11 mouse cellular contexts compared by ENCODE assay signal in genomic region chr8:113844801-113845301, GRCm38 (mm10). TPM values are rescaled to one million over a fixed set of nuclear protein-coding genes. Genes with fewer than 3 reads are reported as not detected.
DNase-seq lines count a peak whose midpoint lies in the region; ATAC-seq and TF ChIP-seq lines count a peak whose summit lies in the region.
"Had no signal": no experiment of that assay in that cellular context is flagged by ENCODE, and none has a peak within 500 bp of the region (broad histone marks: within the 10 kb centered on the region; RNA-seq: fewer than 3 reads in every experiment).

No protein-coding gene starts in this region.

- H3K4me3 ChIP-seq in liver, embryonic 11.5 days (ENCODE audit: low read depth, low read length): no peak overlapping the region
- no peak overlapping the region for H3K4me3 ChIP-seq in liver, embryonic 12.5 days
- 0 out of 2 replicates have a peak overlapping the region, but pooled peaks have one; percentile 4 for H3K4me3 ChIP-seq in embryonic facial prominence, embryonic 15.5 days (replicated peaks)
- H3K4me3 ChIP-seq in midbrain, postnatal 0 days (ENCODE audit: low read depth, low read length): peak overlapping the region; percentile 7; the same call in 1 of the 2 replicates

- no peak for ATAC-seq in liver, embryonic 11.5 days (replicated peaks; ENCODE audit: low FRiP score)
- ATAC-seq in liver, embryonic 12.5 days: no peak
- no peak for ATAC-seq in embryonic facial prominence, embryonic 15.5 days (ENCODE audit: insufficient number of reproducible peaks, low FRiP score, low TSS enrichment, low read depth)
- ATAC-seq in midbrain, postnatal 0 days (ENCODE audit: low FRiP score): no peak

- H3K36me3 ChIP-seq in liver, embryonic 11.5 days (ENCODE audit: control insufficient read depth, insufficient read depth, low read length): no peaks in the 10 kb centered on the region
- H3K36me3 ChIP-seq in liver, embryonic 12.5 days: no peaks in the 10 kb centered on the region
- no peaks in the 10 kb centered on the region for H3K36me3 ChIP-seq in embryonic facial prominence, embryonic 15.5 days
- no peaks in the 10 kb centered on the region for H3K36me3 ChIP-seq in midbrain, postnatal 0 days (ENCODE audit: insufficient read depth, low read length)

- H3K4me1 ChIP-seq in liver, embryonic 11.5 days (replicated peaks; ENCODE audit: control insufficient read depth, insufficient read depth, low read length): no peaks in the 10 kb centered on the region
- H3K4me1 ChIP-seq in liver, embryonic 12.5 days: 0 out of 2 replicates have a peak, but pooled peaks cover 5% of the 10 kb centered on the region
- H3K4me1 ChIP-seq in embryonic facial prominence, embryonic 15.5 days: peaks cover 24% of the 10 kb centered on the region
- no peaks in the 10 kb centered on the region for H3K4me1 ChIP-seq in midbrain, postnatal 0 days (ENCODE audit: insufficient read depth, low read length)

- peaks cover 30% of the 10 kb centered on the region for H3K27me3 ChIP-seq in liver, embryonic 11.5 days (replicated peaks; ENCODE audit: control insufficient read depth, insufficient read depth, low read length)
- peaks cover 33% of the 10 kb centered on the region for H3K27me3 ChIP-seq in liver, embryonic 12.5 days (replicated peaks)
- H3K27me3 ChIP-seq in embryonic facial prominence, embryonic 15.5 days: peaks cover 36% of the 10 kb centered on the region
- H3K27me3 ChIP-seq in midbrain, postnatal 0 days (ENCODE audit: insufficient read depth, low read length): no peaks in the 10 kb centered on the region

- H3K9me3 ChIP-seq in liver, embryonic 11.5 days (ENCODE audit: control insufficient read depth, low read length): no peaks in the 10 kb centered on the region
- no peaks in the 10 kb centered on the region for H3K9me3 ChIP-seq in liver, embryonic 12.5 days (replicated peaks)
- H3K9me3 ChIP-seq in embryonic facial prominence, embryonic 15.5 days (replicated peaks): no peaks in the 10 kb centered on the region
- H3K9me3 ChIP-seq in midbrain, postnatal 0 days (ENCODE audit: low read length): no peaks in the 10 kb centered on the region

- no peak overlapping the region for H3K27ac ChIP-seq in liver, embryonic 11.5 days (ENCODE audit: low read depth, low read length)
- no peak overlapping the region for H3K27ac ChIP-seq in liver, embryonic 12.5 days
- no peak overlapping the region for H3K27ac ChIP-seq in embryonic facial prominence, embryonic 15.5 days (replicated peaks)
- H3K27ac ChIP-seq in midbrain, postnatal 0 days (ENCODE audit: low read depth, low read length): no peak overlapping the region

- TF ChIP-seq CTCF in midbrain, postnatal 0 days (IDR thresholded peaks at IDR 0.05): no peak

- 55% methylated on average over 20 of the region's 20 CpGs for WGBS in liver, embryonic 11.5 days
- WGBS in liver, embryonic 12.5 days (ENCODE audit: insufficient replicate concordance): 59% methylated on average over 20 of the region's 20 CpGs
- WGBS in embryonic facial prominence, embryonic 15.5 days: 44% methylated on average over 20 of the region's 20 CpGs
- 40% methylated on average over 20 of the region's 20 CpGs for WGBS in midbrain, postnatal 0 days

- H3K9ac ChIP-seq in liver, embryonic 11.5 days (ENCODE audit: low read depth, low read length): no peak overlapping the region
- H3K9ac ChIP-seq in liver, embryonic 12.5 days: no peak overlapping the region
- no peak overlapping the region for H3K9ac ChIP-seq in embryonic facial prominence, embryonic 15.5 days
- H3K9ac ChIP-seq in midbrain, postnatal 0 days (replicated peaks; ENCODE audit: low read length, poor library complexity, severe bottlenecking): no peak overlapping the region

- 0 out of 2 replicates have a peak overlapping the region, but pooled peaks have one; percentile 7 for H3K4me2 ChIP-seq in liver, embryonic 11.5 days
- no peak overlapping the region for H3K4me2 ChIP-seq in liver, embryonic 12.5 days
- H3K4me2 ChIP-seq in embryonic facial prominence, embryonic 15.5 days (replicated peaks): peak overlapping the region; percentile 28; the same call in 1 of the 2 replicates
- peak overlapping the region; percentile 28 for H3K4me2 ChIP-seq in midbrain, postnatal 0 days (ENCODE audit: low read depth, low read length, poor library complexity, severe bottlenecking)

- peak; percentile 37 for DNase-seq in cerebellum, adult 11-12 months
- no peak for DNase-seq in cerebellum, adult 9-10 months
- no peak for DNase-seq in liver, embryonic 11.5 days (ENCODE audit: low spot score)
- DNase-seq in midbrain, postnatal 0 days (ENCODE audit: low spot score): peak; percentile 62
- DNase-seq in frontal cortex, postnatal 25 days (ENCODE audit: low spot score in 2 of 2): no peak
- DNase-seq in layer of hippocampus, postnatal 10 days (ENCODE audit: low spot score in 2 of 2): no peak
- DNase-seq: lung, adult 2 months had no signal

RNA-seq across cellular contexts. Expression of gene Adamts18, which starts 3.7 kb away (rescaled TPM):
- 1.7 and 1.8 TPM in 2 replicates for polyA plus RNA-seq in liver, embryonic 11.5 days (2014; fragmentation: Nextera tagmentation; extraction: Ambion mirVana)
- 0.46 and 0.85 TPM in 2 replicates for polyA plus RNA-seq in liver, embryonic 12.5 days (2016; fragmentation: Nextera tagmentation; extraction: Ambion mirVana)
- polyA plus RNA-seq in embryonic facial prominence, embryonic 15.5 days (2015; fragmentation: Nextera tagmentation; extraction: Ambion mirVana): 7.9 and 9.3 TPM in 2 replicates
- total RNA-seq in midbrain, postnatal 0 days (2014; rRNA removed): 4.9 and 5.9 TPM in 2 replicates
- 3.0 and 3.2 TPM in 2 replicates for polyA plus RNA-seq in midbrain, postnatal 0 days (2015; fragmentation: Nextera tagmentation; extraction: Ambion mirVana)
- 10 to 100 TPM in 1 of 2 experiments, 1 to 10 TPM in 1; 9.6 to 11.2 TPM for total RNA-seq in layer of hippocampus, postnatal 10 days (2021)
- total RNA-seq: MEL; neutrophil, adult 5-6 weeks had no signal
- polyA plus RNA-seq: lung, adult 2 months had no signal

Comparison
In these comparisons a context has a peak if more than half of its experiments do, and no peak if none do; other contexts are left out.
1. DNase-seq: peak in cerebellum, adult 11-12 months (single experiment) and midbrain, postnatal 0 days (single experiment); none in cerebellum, adult 9-10 months (single experiment), liver, embryonic 11.5 days (single experiment), frontal cortex, postnatal 25 days (0 of 2) and layer of hippocampus, postnatal 10 days (0 of 2).
2. H3K4me3 ChIP-seq: peak in embryonic facial prominence, embryonic 15.5 days (single experiment) and midbrain, postnatal 0 days (single experiment); none in liver, embryonic 11.5 days (single experiment) and liver, embryonic 12.5 days (single experiment).